Mouse (Mus musculus) liver, postnatal 0 days (tissue): ENCODE data around the gene Ccnyl1. TPM values are rescaled to one million over a fixed set of nuclear protein-coding genes. Genes with fewer than 3 reads are reported as not detected.
A peak's percentile ranks its signal among the peaks of the same experiment; 100 is the strongest.

Source experiments
- ATAC-seq: fragments of 200-750 bp; cut with Nextera tagmentation; 2 replicates; pipeline ENCODE4 v1.8.0; 2017; ENCODE audit warnings: mild to moderate bottlenecking, moderate library complexity
- DNase-seq: peaks from one replicate; pipeline ENCODE4 v3.0.0-alpha.2; 2016
- H3K27ac ChIP-seq: fragments of 300-500 bp; sonication (generic); 2 replicates; pipeline ENCODE4 v1.5.1; 2014; ENCODE audit warnings: antibody characterized with exemption, moderate library complexity, mild to moderate bottlenecking, low read depth
- H3K27me3 ChIP-seq: fragments of 300-500 bp; sonication (generic); 2 replicates; pipeline ENCODE4 v1.6.1; 2014; ENCODE audit warnings: low read length, control low read depth, mixed read lengths; ENCODE audit not compliant: insufficient read depth
- H3K36me3 ChIP-seq: fragments of 300-500 bp; sonication (generic); replicated peaks from 2 replicates; pipeline ENCODE4 v1.6.1; 2014; ENCODE audit warnings: mild to moderate bottlenecking, control low read depth, low read length, moderate library complexity, mixed read lengths; ENCODE audit not compliant: insufficient read depth
- H3K4me1 ChIP-seq: fragments of 300-500 bp; sonication (generic); 2 replicates; pipeline ENCODE4 v1.6.1; 2014; ENCODE audit warnings: antibody characterized with exemption, mild to moderate bottlenecking, control low read depth; ENCODE audit not compliant: insufficient read depth
- H3K4me2 ChIP-seq: fragments of 300-500 bp; sonication (generic); 2 replicates; pipeline ENCODE4 v1.6.1; 2014; ENCODE audit warnings: low read depth, mild to moderate bottlenecking, low read length, moderate library complexity, mixed read lengths
- H3K4me3 ChIP-seq: fragments of 300-500 bp; sonication (generic); 2 replicates; pipeline ENCODE4 v1.5.1; 2014; ENCODE audit warnings: low read depth, low read length
- H3K9ac ChIP-seq: fragments of 300-500 bp; sonication (generic); replicated peaks from 2 replicates; pipeline ENCODE4 v1.6.1; 2014; ENCODE audit warnings: mild to moderate bottlenecking, moderate library complexity
- H3K9me3 ChIP-seq: fragments of 300-500 bp; sonication (generic); 2 replicates; pipeline ENCODE4 v1.6.1; 2016; ENCODE audit warnings: mild to moderate bottlenecking, control low read depth, low read length, mixed read lengths
- CTCF ChIP-seq: sonication (generic); IDR thresholded peaks from 2 replicates; pipeline ENCODE4 v1.5.1; 2016; ENCODE audit warnings: antibody characterized with exemption, low read depth
- EP300 ChIP-seq: IDR thresholded peaks from 2 replicates; pipeline ENCODE4 v1.6.1; 2016; ENCODE audit warnings: antibody characterized with exemption, low read depth, mild to moderate bottlenecking
- WGBS: fragments of 180-500 bp; shearing (Covaris S2); extraction: QIAGEN DNeasy Blood & Tissue Kit; methylation state at CpG from one replicate; pipeline ENCODE4 v1.1.7; 2014; ENCODE audit not compliant: insufficient replicate concordance; 5-methylcytosine and 5-hydroxymethylcytosine counted together
- polyA plus RNA-seq: library from polyadenylated mRNA; unstranded; fragments of >200 nt; fragmentation: Nextera tagmentation; extraction: Ambion mirVana; gene quantifications from 2 replicates; pipeline ENCODE4 v1.2.1, GENCODE M21; 2015

Ccnyl1 gene
- polyA plus RNA-seq, 1 experiment from 2014 or later = 0.89 TPM

- H3K36me3 ChIP-seq = no peaks in the 10 kb centered on the region
- H3K4me1 ChIP-seq = no peaks in the 10 kb centered on the region
- H3K27me3 ChIP-seq = no peaks in the 10 kb centered on the region
- no peak overlapping the region for H3K4me2 ChIP-seq
- ATAC-seq (no peak), DNase-seq (no peak)
- no peak overlapping the region for H3K4me3 ChIP-seq
- no peak overlapping the region for H3K27ac ChIP-seq
- H3K9me3 ChIP-seq = no peaks in the 10 kb centered on the region
- no peak overlapping the region for H3K9ac ChIP-seq
- 50% methylated on average over 1 of the region's 1 CpGs for WGBS
- no peak for TF ChIP-seq CTCF
These were observed 34.8 kb upstream of the Ccnyl1 start for GRCm38 (mm10) chr1:64655415-64655814.

- 70% methylated on average over 3 of the region's 3 CpGs for WGBS
- no peaks in the 10 kb centered on the region for H3K27me3 ChIP-seq
- H3K4me2 ChIP-seq = no peak overlapping the region
- DNase-seq = no peak
- H3K9me3 ChIP-seq = no peaks in the 10 kb centered on the region
- TF ChIP-seq EP300 (no peak), CTCF (no peak)
- no peak overlapping the region for H3K27ac ChIP-seq
- H3K36me3 ChIP-seq = no peaks in the 10 kb centered on the region
- ATAC-seq = peak; percentile 63
- no peak overlapping the region for H3K4me3 ChIP-seq
- no peak overlapping the region for H3K9ac ChIP-seq
- H3K4me1 ChIP-seq = no peaks in the 10 kb centered on the region
These were observed 33.7 kb upstream of the Ccnyl1 start for GRCm38 (mm10) chr1:64656423-64657129.

- Histone ChIP-seq H3K27me3 (no peaks in the 10 kb centered on the region), H3K9me3 (no peaks in the 10 kb centered on the region), H3K4me2 (no peak overlapping the region), H3K4me3 (no peak overlapping the region), H3K4me1 (no peaks in the 10 kb centered on the region), H3K27ac (peak overlapping the region; percentile 52; the same call in 1 of the 2 replicates), H3K36me3 (no peaks in the 10 kb centered on the region), H3K9ac (no peak overlapping the region)
- no peak for TF ChIP-seq CTCF
- 0 out of 2 replicates have a peak, but pooled peaks have one; percentile 24 for TF ChIP-seq EP300
- WGBS = 34% methylated on average over 7 of the region's 7 CpGs
- no peak for ATAC-seq
- DNase-seq = no peak
These were observed 31.4 kb upstream of the Ccnyl1 start for GRCm38 (mm10) chr1:64658876-64659275.

GRCm38 (mm10) chr1:64667111-64667633 is 23.1 kb upstream of the Ccnyl1 start:
- H3K27ac ChIP-seq = no peak overlapping the region
- H3K36me3 ChIP-seq = no peaks in the 10 kb centered on the region
- no peaks in the 10 kb centered on the region for H3K27me3 ChIP-seq
- no peak overlapping the region for H3K4me2 ChIP-seq
- no peaks in the 10 kb centered on the region for H3K9me3 ChIP-seq
- 78% methylated on average over 2 of the region's 2 CpGs for WGBS
- no peak overlapping the region for H3K9ac ChIP-seq
- ATAC-seq (no peak), DNase-seq (no peak)
- no peaks in the 10 kb centered on the region for H3K4me1 ChIP-seq
- no peak overlapping the region for H3K4me3 ChIP-seq
- TF ChIP-seq EP300 (no peak), CTCF (no peak)

- Histone ChIP-seq H3K4me2 (no peak overlapping the region), H3K27ac (no peak overlapping the region), H3K9ac (no peak overlapping the region), H3K4me1 (no peaks in the 10 kb centered on the region), H3K9me3 (no peaks in the 10 kb centered on the region), H3K4me3 (no peak overlapping the region), H3K36me3 (no peaks in the 10 kb centered on the region), H3K27me3 (no peaks in the 10 kb centered on the region)
- TF ChIP-seq CTCF (no peak), EP300 (no peak)
- 69% methylated on average over 2 of the region's 2 CpGs for WGBS
- no peak for DNase-seq
- no peak for ATAC-seq
These were observed 20.8 kb upstream of the Ccnyl1 start for GRCm38 (mm10) chr1:64669451-64669850.

GRCm38 (mm10) chr1:64673931-64674330 is 16.3 kb upstream of the Ccnyl1 start:
- Histone ChIP-seq H3K4me3 (no peak overlapping the region), H3K4me2 (no peak overlapping the region), H3K27me3 (no peaks in the 10 kb centered on the region), H3K27ac (no peak overlapping the region), H3K4me1 (no peaks in the 10 kb centered on the region), H3K9ac (no peak overlapping the region), H3K9me3 (no peaks in the 10 kb centered on the region), H3K36me3 (no peaks in the 10 kb centered on the region)
- TF ChIP-seq CTCF (no peak), EP300 (no peak)
- ATAC-seq (no peak), DNase-seq (no peak)
- WGBS = 85% methylated on average over 5 of the region's 5 CpGs
